Comparison of ENCODE assay signal across 34 mouse cellular contexts in genomic region chr13:14374470-14374869, GRCm38 (mm10).
"Had no signal": no experiment of that assay in that cellular context is flagged by ENCODE, and none has a peak within 500 bp of the region (broad histone marks: within the 10 kb centered on the region; RNA-seq: fewer than 3 reads in every experiment).

No protein-coding gene starts in this region.

- H3K4me2 ChIP-seq: heart, embryonic 12.5 days; heart, embryonic 13.5 days; heart, embryonic 15.5 days; hindbrain, embryonic 12.5 days; hindbrain, embryonic 13.5 days; hindbrain, embryonic 14.5 days; hindbrain, embryonic 15.5 days; intestine, embryonic 15.5 days; kidney, embryonic 15.5 days had no signal

- H3K9ac ChIP-seq: heart, embryonic 12.5 days; heart, embryonic 13.5 days; heart, embryonic 15.5 days; hindbrain, embryonic 12.5 days; hindbrain, embryonic 13.5 days; hindbrain, embryonic 14.5 days; hindbrain, embryonic 15.5 days; intestine, embryonic 15.5 days; kidney, embryonic 15.5 days had no signal

- H3K4me3 ChIP-seq: heart, embryonic 12.5 days; heart, embryonic 13.5 days; heart, embryonic 15.5 days; hindbrain, embryonic 10.5 days; hindbrain, embryonic 12.5 days; hindbrain, embryonic 13.5 days; hindbrain, embryonic 15.5 days; intestine, embryonic 15.5 days; kidney, embryonic 15.5 days; layer of hippocampus, adult 2 months; left cerebral cortex, adult 2 months had no signal

- ATAC-seq: hindbrain, embryonic 16.5 days; hindbrain, postnatal 0 days; inflammation-experienced regulatory T-cells, adult 6 months; intestine, embryonic 15.5 days; intestine, embryonic 16.5 days; intestine, postnatal 0 days had no signal

- H3K27me3 ChIP-seq: heart, embryonic 12.5 days; heart, embryonic 13.5 days; heart, embryonic 15.5 days; hindbrain, embryonic 12.5 days; hindbrain, embryonic 13.5 days; hindbrain, embryonic 15.5 days; intestine, embryonic 15.5 days; kidney, embryonic 15.5 days had no signal

- H3K9me3 ChIP-seq: heart, embryonic 12.5 days; heart, embryonic 13.5 days; heart, embryonic 15.5 days; hindbrain, embryonic 10.5 days; hindbrain, embryonic 12.5 days; hindbrain, embryonic 13.5 days; hindbrain, embryonic 15.5 days; intestine, embryonic 15.5 days; kidney, embryonic 15.5 days had no signal

- DNase-seq: heart, postnatal 10 days; heart, postnatal 14 days; heart, postnatal 36 days; heart, postnatal 4 days; kidney, adult 11 months; kidney, adult 18-20 months; kidney, adult 2 months; kidney, adult 8-10 months; kidney, adult 9 months; kidney, postnatal 10 days; kidney, postnatal 14 days; kidney, postnatal 25 days; kidney, postnatal 36 days; kidney, postnatal 4 days; layer of hippocampus, adult 9-11 months; layer of hippocampus, postnatal 36 days had no signal

- H3K36me3 ChIP-seq: heart, embryonic 12.5 days; heart, embryonic 13.5 days; heart, embryonic 15.5 days; hindbrain, embryonic 10.5 days; hindbrain, embryonic 12.5 days; intestine, embryonic 15.5 days; kidney, embryonic 15.5 days had no signal

- H3K27ac ChIP-seq: heart, embryonic 13.5 days; heart, embryonic 15.5 days; hindbrain, embryonic 10.5 days; hindbrain, embryonic 12.5 days; hindbrain, embryonic 13.5 days; hindbrain, embryonic 14.5 days; hindbrain, embryonic 15.5 days; hindbrain, postnatal 0 days; intestine, embryonic 15.5 days; kidney, embryonic 15.5 days; kidney, postnatal 0 days; layer of hippocampus, adult 2 months; left cerebral cortex, adult 2 months had no signal

- H3K4me1 ChIP-seq: heart, embryonic 12.5 days; heart, embryonic 13.5 days; heart, embryonic 15.5 days; hindbrain, embryonic 10.5 days; hindbrain, embryonic 12.5 days; hindbrain, embryonic 13.5 days; hindbrain, embryonic 15.5 days; intestine, embryonic 15.5 days; kidney, embryonic 15.5 days had no signal
